10 mouse cellular contexts compared by ENCODE assay signal in the genomic region with DNA sequence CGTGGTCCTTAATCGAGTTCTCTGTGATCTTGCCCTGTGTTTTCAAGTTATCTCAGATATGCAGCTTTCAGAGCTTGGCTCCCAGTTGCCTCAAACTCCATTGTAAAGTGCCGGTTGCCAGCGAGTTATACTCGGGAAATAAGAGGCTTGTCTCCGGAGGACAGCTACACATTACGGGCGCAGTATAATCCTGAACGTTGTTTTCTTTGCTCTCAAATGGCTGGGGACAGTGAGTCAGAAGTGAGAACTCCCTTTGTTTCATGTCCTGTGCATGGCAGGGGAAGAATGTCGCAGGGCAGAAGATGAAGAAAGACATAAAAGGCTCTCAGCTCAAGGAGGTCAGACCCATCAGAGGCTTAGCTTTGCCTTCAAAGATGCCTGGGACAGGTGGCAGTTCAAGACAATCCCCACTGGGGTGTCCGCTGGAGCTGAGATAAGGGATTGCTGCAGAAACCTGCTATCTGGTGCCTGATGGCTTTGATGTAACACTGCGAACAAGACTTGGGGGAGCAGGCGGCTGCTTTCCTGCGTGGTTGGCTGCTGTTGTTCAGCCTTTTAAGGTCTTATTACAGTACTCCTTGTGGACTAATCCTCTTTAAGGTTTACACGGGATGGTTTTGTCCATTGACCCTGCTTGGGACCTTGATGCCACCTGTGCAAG.
DNase-seq lines count a peak whose midpoint lies in the region; ATAC-seq and TF ChIP-seq lines count a peak whose summit lies in the region.
"Had no signal": no experiment of that assay in that cellular context is flagged by ENCODE, and none has a peak within 500 bp of the region (broad histone marks: within the 10 kb centered on the region; RNA-seq: fewer than 3 reads in every experiment).

No protein-coding gene starts in this region.

- peak overlapping the region; percentile 33 for H3K4me2 ChIP-seq in hindbrain, embryonic 14.5 days (replicated peaks)
- no peak overlapping the region; the same call in 1 of the 2 replicates for H3K4me2 ChIP-seq in hindbrain, embryonic 13.5 days
- no peak overlapping the region for H3K4me2 ChIP-seq in forebrain, embryonic 11.5 days (ENCODE audit: low read depth, low read length, severe bottlenecking)
- H3K4me2 ChIP-seq in limb, embryonic 14.5 days (replicated peaks; ENCODE audit: low read depth, low read length, severe bottlenecking) = no peak overlapping the region
- H3K4me2 ChIP-seq in midbrain, embryonic 16.5 days (ENCODE audit: low read length) = peak overlapping the region; percentile 44
- H3K4me2 ChIP-seq in intestine, postnatal 0 days (replicated peaks; ENCODE audit: low read depth) = no peak overlapping the region
- H3K4me2 ChIP-seq: limb, embryonic 15.5 days had no signal

- no peak for TF ChIP-seq POLR2A in limb, embryonic 14.5 days (IDR thresholded peaks at IDR 0.05; ENCODE audit: borderline replicate concordance, extremely low read depth, insufficient read depth, insufficient read length)

- no peak overlapping the region for H3K4me3 ChIP-seq in hindbrain, embryonic 14.5 days (replicated peaks; ENCODE audit: low read length)
- no peak overlapping the region for H3K4me3 ChIP-seq in hindbrain, embryonic 13.5 days
- H3K4me3 ChIP-seq in forebrain, embryonic 11.5 days (ENCODE audit: low read depth, low read length) = no peak overlapping the region
- no peak overlapping the region for H3K4me3 ChIP-seq in limb, embryonic 14.5 days (replicated peaks; ENCODE audit: low read length)
- H3K4me3 ChIP-seq in midbrain, embryonic 16.5 days (ENCODE audit: low read depth, low read length) = peak overlapping the region; percentile 13
- no peak overlapping the region for H3K4me3 ChIP-seq in intestine, postnatal 0 days (ENCODE audit: low read depth, low read length)
- H3K4me3 ChIP-seq: limb, embryonic 15.5 days had no signal

- ATAC-seq in hindbrain, embryonic 14.5 days (ENCODE audit: low FRiP score) = no peak
- ATAC-seq in hindbrain, embryonic 13.5 days (ENCODE audit: low FRiP score) = no peak
- ATAC-seq in forebrain, embryonic 11.5 days (replicated peaks; ENCODE audit: low FRiP score) = 0 out of 2 replicates have a peak, but pooled peaks have one; percentile 45
- ATAC-seq in limb, embryonic 14.5 days (ENCODE audit: low FRiP score, low read depth) = no peak
- ATAC-seq in midbrain, embryonic 16.5 days = peak; percentile 85
- no peak for ATAC-seq in intestine, postnatal 0 days

- H3K4me1 ChIP-seq in hindbrain, embryonic 14.5 days (replicated peaks; ENCODE audit: control insufficient read depth, insufficient read depth, low read length) = 0 out of 2 replicates have a peak, but pooled peaks cover 6% of the 10 kb centered on the region
- H3K4me1 ChIP-seq in hindbrain, embryonic 13.5 days (replicated peaks) = peaks cover 11% of the 10 kb centered on the region
- H3K4me1 ChIP-seq in forebrain, embryonic 11.5 days (replicated peaks; ENCODE audit: control insufficient read depth, insufficient read depth, low read length) = peaks cover 6% of the 10 kb centered on the region; the same call in 1 of the 2 replicates
- peaks cover 3% of the 10 kb centered on the region for H3K4me1 ChIP-seq in limb, embryonic 14.5 days (ENCODE audit: control insufficient read depth, insufficient read depth, low read length)
- H3K4me1 ChIP-seq in midbrain, embryonic 16.5 days (ENCODE audit: control insufficient read depth, insufficient read depth, low read length) = peaks cover 9% of the 10 kb centered on the region
- no peaks in the 10 kb centered on the region for H3K4me1 ChIP-seq in intestine, postnatal 0 days (replicated peaks; ENCODE audit: control insufficient read depth, insufficient read depth, low read length)

- no peak for TF ChIP-seq CTCF in intestine, postnatal 0 days (IDR thresholded peaks at IDR 0.05; ENCODE audit: low read depth)

- no peaks in the 10 kb centered on the region for H3K27me3 ChIP-seq in hindbrain, embryonic 14.5 days (ENCODE audit: control insufficient read depth, insufficient read depth, low read length)
- no peaks in the 10 kb centered on the region for H3K27me3 ChIP-seq in hindbrain, embryonic 13.5 days
- no peaks in the 10 kb centered on the region for H3K27me3 ChIP-seq in forebrain, embryonic 11.5 days (ENCODE audit: control insufficient read depth, insufficient read depth, low read length)
- H3K27me3 ChIP-seq in limb, embryonic 14.5 days (ENCODE audit: control insufficient read depth, insufficient read depth, low read length) = no peaks in the 10 kb centered on the region
- H3K27me3 ChIP-seq in midbrain, embryonic 16.5 days (ENCODE audit: control insufficient read depth, insufficient read depth, low read depth, low read length) = no peaks in the 10 kb centered on the region
- H3K27me3 ChIP-seq in intestine, postnatal 0 days (replicated peaks; ENCODE audit: control insufficient read depth, insufficient read depth, low read length) = no peaks in the 10 kb centered on the region
- H3K27me3 ChIP-seq: limb, embryonic 15.5 days had no signal

- 50% methylated on average over 15 of the region's 15 CpGs for WGBS in hindbrain, embryonic 14.5 days
- 45% methylated on average over 15 of the region's 15 CpGs for WGBS in hindbrain, embryonic 13.5 days
- 35% methylated on average over 15 of the region's 15 CpGs for WGBS in forebrain, embryonic 11.5 days
- WGBS in limb, embryonic 14.5 days = 42% methylated on average over 15 of the region's 15 CpGs
- 7% methylated on average over 15 of the region's 15 CpGs for WGBS in midbrain, embryonic 16.5 days
- WGBS in intestine, postnatal 0 days = 42% methylated on average over 15 of the region's 15 CpGs

- 0 out of 2 replicates have a peak overlapping the region, but pooled peaks have one; percentile 28 for H3K9ac ChIP-seq in hindbrain, embryonic 14.5 days
- H3K9ac ChIP-seq in hindbrain, embryonic 13.5 days = no peak overlapping the region
- H3K9ac ChIP-seq in forebrain, embryonic 11.5 days (ENCODE audit: low read length) = no peak overlapping the region
- H3K9ac ChIP-seq in limb, embryonic 14.5 days (ENCODE audit: low read depth, low read length, severe bottlenecking) = no peak overlapping the region
- no peak overlapping the region; the same call in 1 of the 2 replicates for H3K9ac ChIP-seq in midbrain, embryonic 16.5 days (ENCODE audit: low read depth, low read length)
- H3K9ac ChIP-seq in intestine, postnatal 0 days (ENCODE audit: low read depth, low read length) = no peak overlapping the region
- H3K9ac ChIP-seq: limb, embryonic 15.5 days had no signal

- no peaks in the 10 kb centered on the region for H3K9me3 ChIP-seq in hindbrain, embryonic 14.5 days (ENCODE audit: control insufficient read depth, low read length)
- no peaks in the 10 kb centered on the region for H3K9me3 ChIP-seq in hindbrain, embryonic 13.5 days
- H3K9me3 ChIP-seq in forebrain, embryonic 11.5 days (ENCODE audit: control insufficient read depth, low read length) = no peaks in the 10 kb centered on the region
- H3K9me3 ChIP-seq in limb, embryonic 14.5 days (ENCODE audit: control insufficient read depth, low read length) = 0 out of 2 replicates have a peak, but pooled peaks cover 1% of the 10 kb centered on the region
- H3K9me3 ChIP-seq in midbrain, embryonic 16.5 days (replicated peaks; ENCODE audit: control insufficient read depth, low read length, poor library complexity, severe bottlenecking) = no peaks in the 10 kb centered on the region
- H3K9me3 ChIP-seq in intestine, postnatal 0 days (ENCODE audit: control insufficient read depth) = no peaks in the 10 kb centered on the region
- H3K9me3 ChIP-seq: limb, embryonic 15.5 days had no signal

- DNase-seq in hindbrain, embryonic 14.5 days (ENCODE audit: low spot score) = no peak
- DNase-seq in forebrain, embryonic 11.5 days (ENCODE audit: low spot score) = no peak
- no peak for DNase-seq in limb, embryonic 14.5 days (ENCODE audit: low spot score)
- DNase-seq in urinary bladder, postnatal 14 days (ENCODE audit: low spot score) = no peak
- DNase-seq: cerebellum, adult 18-20 months; gastrocnemius, postnatal 14 days had no signal

- H3K36me3 ChIP-seq in hindbrain, embryonic 14.5 days (replicated peaks; ENCODE audit: control insufficient read depth, insufficient read depth) = no peaks in the 10 kb centered on the region
- H3K36me3 ChIP-seq in hindbrain, embryonic 13.5 days = no peaks in the 10 kb centered on the region
- H3K36me3 ChIP-seq in forebrain, embryonic 11.5 days (ENCODE audit: control insufficient read depth, insufficient read depth, low read length) = no peaks in the 10 kb centered on the region
- H3K36me3 ChIP-seq in limb, embryonic 14.5 days (ENCODE audit: control insufficient read depth, insufficient read depth, low read length) = peaks cover 5% of the 10 kb centered on the region; the same call in 1 of the 2 replicates
- H3K36me3 ChIP-seq in midbrain, embryonic 16.5 days (ENCODE audit: control insufficient read depth, insufficient read depth, low read length) = no peaks in the 10 kb centered on the region
- no peaks in the 10 kb centered on the region for H3K36me3 ChIP-seq in intestine, postnatal 0 days (ENCODE audit: control insufficient read depth, insufficient read depth)
- H3K36me3 ChIP-seq: limb, embryonic 15.5 days had no signal

- H3K27ac ChIP-seq in hindbrain, embryonic 14.5 days = 0 out of 2 replicates have a peak overlapping the region, but pooled peaks have one; percentile 39
- H3K27ac ChIP-seq in hindbrain, embryonic 13.5 days = no peak overlapping the region; the same call in 1 of the 2 replicates
- no peak overlapping the region for H3K27ac ChIP-seq in forebrain, embryonic 11.5 days (ENCODE audit: low read depth, low read length)
- H3K27ac ChIP-seq in limb, embryonic 14.5 days (replicated peaks; ENCODE audit: low read depth, low read length) = 0 out of 2 replicates have a peak overlapping the region, but pooled peaks have one; percentile 5
- H3K27ac ChIP-seq in midbrain, embryonic 16.5 days (ENCODE audit: low read length) = no peak overlapping the region
- H3K27ac ChIP-seq in intestine, postnatal 0 days (ENCODE audit: low read depth, low read length) = no peak overlapping the region
- H3K27ac ChIP-seq: limb, embryonic 15.5 days had no signal

Comparison
In these comparisons a context has a peak if more than half of its experiments do, and no peak if none do; other contexts are left out.
1. H3K27ac ChIP-seq: peak in hindbrain, embryonic 14.5 days (single experiment) and limb, embryonic 14.5 days (single experiment); none in hindbrain, embryonic 13.5 days (single experiment), forebrain, embryonic 11.5 days (single experiment), midbrain, embryonic 16.5 days (single experiment) and intestine, postnatal 0 days (single experiment).
2. H3K4me2 ChIP-seq: peak in hindbrain, embryonic 14.5 days (single experiment) and midbrain, embryonic 16.5 days (single experiment); none in hindbrain, embryonic 13.5 days (single experiment), forebrain, embryonic 11.5 days (single experiment), limb, embryonic 14.5 days (single experiment) and intestine, postnatal 0 days (single experiment).
3. ATAC-seq: peak in forebrain, embryonic 11.5 days (single experiment) and midbrain, embryonic 16.5 days (single experiment); none in hindbrain, embryonic 14.5 days (single experiment), hindbrain, embryonic 13.5 days (single experiment), limb, embryonic 14.5 days (single experiment) and intestine, postnatal 0 days (single experiment).